Mouse (Mus musculus): Measurements from ENCODE around the gene Scube1. TPM values are rescaled to one million over a fixed set of nuclear protein-coding genes. Genes with fewer than 3 reads are reported as not detected.

Gene Scube1
- polyA plus RNA-seq, 1 experiment from 2014 or later, result 12.6 TPM

GRCm38 (mm10) chr15:83594513-83595363 is 130.1 kb downstream of the Scube1 start, which contains the start of gene Ttll12:
TSS of gene Ttll12 (minus strand) at chr15:83595157.
- peak within 1 kb of the TSS; percentile 72 for H3K4me2 ChIP-seq (ENCODE audit: low read depth, low read length)
- peak within 1 kb of the TSS; percentile 79 for H3K9ac ChIP-seq (ENCODE audit: low read depth, low read length)
- H3K9me3 ChIP-seq (ENCODE audit: control insufficient read depth, low read length), result no peaks in the 10 kb centered on the region
- no peaks in the 10 kb centered on the region; the same call in 1 of the 2 replicates for H3K36me3 ChIP-seq (ENCODE audit: control insufficient read depth, insufficient read depth, low read length)
- H3K4me3 ChIP-seq (ENCODE audit: low read depth, low read length), result peak within 1 kb of the TSS; percentile 68
- peak within 1 kb of the TSS; percentile 24; the same call in 1 of the 2 replicates for H3K27ac ChIP-seq (replicated peaks; ENCODE audit: low read depth, low read length)
- 0% methylated on average over 49 of the region's 68 CpGs for WGBS
- ATAC-seq (ENCODE audit: low read depth) (peak; percentile 94), DNase-seq (ENCODE audit: low spot score) (peak; percentile 99)
- H3K4me1 ChIP-seq (ENCODE audit: control insufficient read depth, insufficient read depth, low read length), result peaks cover 9% of the 10 kb centered on the region
- no peaks in the 10 kb centered on the region for H3K27me3 ChIP-seq (replicated peaks; ENCODE audit: control insufficient read depth, insufficient read depth, low read length)

GRCm38 (mm10) chr15:83593702-83594512 is 130.9 kb downstream of the Scube1 start:
- Histone ChIP-seq H3K4me2 (ENCODE audit: low read depth, low read length) (peak overlapping the region; percentile 72), H3K36me3 (ENCODE audit: control insufficient read depth, insufficient read depth, low read length) (peaks cover 2% of the 10 kb centered on the region; the same call in 1 of the 2 replicates), H3K9me3 (ENCODE audit: control insufficient read depth, low read length) (no peaks in the 10 kb centered on the region), H3K4me3 (ENCODE audit: low read depth, low read length) (peak overlapping the region; percentile 68), H3K9ac (ENCODE audit: low read depth, low read length) (peak overlapping the region; percentile 79), H3K4me1 (ENCODE audit: control insufficient read depth, insufficient read depth, low read length) (peaks cover 9% of the 10 kb centered on the region), H3K27me3 (replicated peaks; ENCODE audit: control insufficient read depth, insufficient read depth, low read length) (no peaks in the 10 kb centered on the region), H3K27ac (replicated peaks; ENCODE audit: low read depth, low read length) (no peak overlapping the region)
- DNase-seq (ENCODE audit: low spot score) (peak; percentile 55), ATAC-seq (ENCODE audit: low read depth) (peak; percentile 66)
- 10% methylated on average over 19 of the region's 19 CpGs for WGBS

GRCm38 (mm10) chr15:83593189-83593585 is 131.6 kb downstream of the Scube1 start:
- no peak for DNase-seq (ENCODE audit: low spot score)
- Histone ChIP-seq H3K9ac (ENCODE audit: low read depth, low read length) (peak overlapping the region; percentile 79; the same call in 1 of the 2 replicates), H3K27ac (replicated peaks; ENCODE audit: low read depth, low read length) (no peak overlapping the region), H3K36me3 (ENCODE audit: control insufficient read depth, insufficient read depth, low read length) (peaks cover 9% of the 10 kb centered on the region; the same call in 1 of the 2 replicates), H3K4me3 (ENCODE audit: low read depth, low read length) (0 out of 2 replicates have a peak overlapping the region, but pooled peaks have one; percentile 68), H3K4me1 (ENCODE audit: control insufficient read depth, insufficient read depth, low read length) (peaks cover 9% of the 10 kb centered on the region), H3K4me2 (ENCODE audit: low read depth, low read length) (peak overlapping the region; percentile 72), H3K27me3 (replicated peaks; ENCODE audit: control insufficient read depth, insufficient read depth, low read length) (no peaks in the 10 kb centered on the region), H3K9me3 (ENCODE audit: control insufficient read depth, low read length) (no peaks in the 10 kb centered on the region)
- ATAC-seq (ENCODE audit: low read depth), result no peak

GRCm38 (mm10) chr15:83592260-83593188 is 132.3 kb downstream of the Scube1 start:
- Histone ChIP-seq H3K4me2 (ENCODE audit: low read depth, low read length) (no peak overlapping the region), H3K9me3 (ENCODE audit: control insufficient read depth, low read length) (no peaks in the 10 kb centered on the region), H3K4me3 (ENCODE audit: low read depth, low read length) (no peak overlapping the region), H3K4me1 (ENCODE audit: control insufficient read depth, insufficient read depth, low read length) (peaks cover 9% of the 10 kb centered on the region), H3K36me3 (ENCODE audit: control insufficient read depth, insufficient read depth, low read length) (peaks cover 12% of the 10 kb centered on the region), H3K27me3 (replicated peaks; ENCODE audit: control insufficient read depth, insufficient read depth, low read length) (no peaks in the 10 kb centered on the region), H3K27ac (replicated peaks; ENCODE audit: low read depth, low read length) (no peak overlapping the region), H3K9ac (ENCODE audit: low read depth, low read length) (peak overlapping the region; percentile 79; the same call in 1 of the 2 replicates)
- 69% methylated on average over 8 of the region's 8 CpGs for WGBS
- no peak for DNase-seq (ENCODE audit: low spot score)
- ATAC-seq (ENCODE audit: low read depth), result no peak

GRCm38 (mm10) chr15:83591758-83592157 is 133.1 kb downstream of the Scube1 start:
- no peak overlapping the region for H3K9ac ChIP-seq (ENCODE audit: low read depth, low read length)
- no peaks in the 10 kb centered on the region for H3K27me3 ChIP-seq (replicated peaks; ENCODE audit: control insufficient read depth, insufficient read depth, low read length)
- peaks cover 20% of the 10 kb centered on the region for H3K36me3 ChIP-seq (ENCODE audit: control insufficient read depth, insufficient read depth, low read length)
- H3K4me2 ChIP-seq (ENCODE audit: low read depth, low read length), result no peak overlapping the region
- no peak for DNase-seq (ENCODE audit: low spot score)
- H3K27ac ChIP-seq (replicated peaks; ENCODE audit: low read depth, low read length), result no peak overlapping the region
- 68% methylated on average over 5 of the region's 6 CpGs for WGBS
- H3K4me3 ChIP-seq (ENCODE audit: low read depth, low read length), result no peak overlapping the region
- peaks cover 9% of the 10 kb centered on the region for H3K4me1 ChIP-seq (ENCODE audit: control insufficient read depth, insufficient read depth, low read length)
- no peaks in the 10 kb centered on the region for H3K9me3 ChIP-seq (ENCODE audit: control insufficient read depth, low read length)
- no peak for ATAC-seq (ENCODE audit: low read depth)

GRCm38 (mm10) chr15:83590841-83591240 is 134.0 kb downstream of the Scube1 start:
- Histone ChIP-seq H3K9ac (ENCODE audit: low read depth, low read length) (no peak overlapping the region), H3K4me1 (ENCODE audit: control insufficient read depth, insufficient read depth, low read length) (peaks cover 9% of the 10 kb centered on the region), H3K27ac (replicated peaks; ENCODE audit: low read depth, low read length) (no peak overlapping the region), H3K9me3 (ENCODE audit: control insufficient read depth, low read length) (no peaks in the 10 kb centered on the region), H3K4me2 (ENCODE audit: low read depth, low read length) (no peak overlapping the region), H3K27me3 (replicated peaks; ENCODE audit: control insufficient read depth, insufficient read depth, low read length) (no peaks in the 10 kb centered on the region), H3K4me3 (ENCODE audit: low read depth, low read length) (no peak overlapping the region), H3K36me3 (ENCODE audit: control insufficient read depth, insufficient read depth, low read length) (peaks cover 29% of the 10 kb centered on the region)
- DNase-seq (ENCODE audit: low spot score) (no peak), ATAC-seq (ENCODE audit: low read depth) (no peak)
- WGBS, result 86% methylated on average over 4 of the region's 4 CpGs

GRCm38 (mm10) chr15:83584741-83585220 is 140.0 kb downstream of the Scube1 start:
- ATAC-seq (ENCODE audit: low read depth) (no peak), DNase-seq (ENCODE audit: low spot score) (no peak)
- Histone ChIP-seq H3K36me3 (ENCODE audit: control insufficient read depth, insufficient read depth, low read length) (peaks cover 89% of the 10 kb centered on the region), H3K27ac (replicated peaks; ENCODE audit: low read depth, low read length) (no peak overlapping the region), H3K27me3 (replicated peaks; ENCODE audit: control insufficient read depth, insufficient read depth, low read length) (no peaks in the 10 kb centered on the region), H3K4me1 (ENCODE audit: control insufficient read depth, insufficient read depth, low read length) (no peaks in the 10 kb centered on the region), H3K9me3 (ENCODE audit: control insufficient read depth, low read length) (no peaks in the 10 kb centered on the region), H3K9ac (ENCODE audit: low read depth, low read length) (no peak overlapping the region), H3K4me3 (ENCODE audit: low read depth, low read length) (no peak overlapping the region), H3K4me2 (ENCODE audit: low read depth, low read length) (no peak overlapping the region)
- 82% methylated on average over 6 of the region's 6 CpGs for WGBS
